22 mouse cellular contexts compared by ENCODE assay signal in genomic region chr10:110085903-110086302, GRCm38 (mm10).
DNase-seq lines count a peak whose midpoint lies in the region; ATAC-seq lines count a peak whose summit lies in the region.
"Had no signal": no experiment of that assay in that cellular context is flagged by ENCODE, and none has a peak within 500 bp of the region (broad histone marks: within the 10 kb centered on the region; RNA-seq: fewer than 3 reads in every experiment).

No protein-coding gene starts in this region.

- H3K4me2 ChIP-seq in kidney, embryonic 15.5 days: no peak overlapping the region
- no peak overlapping the region for H3K4me2 ChIP-seq in liver, embryonic 11.5 days
- no peak overlapping the region for H3K4me2 ChIP-seq in liver, embryonic 12.5 days
- H3K4me2 ChIP-seq: heart, embryonic 11.5 days; midbrain, embryonic 11.5 days; stomach, embryonic 15.5 days had no signal

- no peak overlapping the region for H3K4me3 ChIP-seq in kidney, embryonic 15.5 days (replicated peaks)
- H3K4me3 ChIP-seq in liver, embryonic 11.5 days (ENCODE audit: low read depth, low read length): no peak overlapping the region
- H3K4me3 ChIP-seq in liver, embryonic 12.5 days: no peak overlapping the region
- H3K4me3 ChIP-seq: left cerebral cortex, adult 2 months; limb, embryonic 10.5 days; stomach, embryonic 15.5 days had no signal

- H3K27me3 ChIP-seq in kidney, embryonic 15.5 days: no peaks in the 10 kb centered on the region
- H3K27me3 ChIP-seq in liver, embryonic 11.5 days (replicated peaks; ENCODE audit: control insufficient read depth, insufficient read depth, low read length): no peaks in the 10 kb centered on the region
- H3K27me3 ChIP-seq in liver, embryonic 12.5 days (replicated peaks): no peaks in the 10 kb centered on the region
- H3K27me3 ChIP-seq: stomach, embryonic 15.5 days had no signal

- no peak overlapping the region for H3K27ac ChIP-seq in kidney, embryonic 15.5 days
- H3K27ac ChIP-seq in liver, embryonic 11.5 days (ENCODE audit: low read depth, low read length): no peak overlapping the region
- no peak overlapping the region for H3K27ac ChIP-seq in liver, embryonic 12.5 days
- H3K27ac ChIP-seq: left cerebral cortex, adult 2 months; limb, embryonic 10.5 days; macrophage; stomach, embryonic 15.5 days had no signal

- H3K9me3 ChIP-seq in kidney, embryonic 15.5 days (replicated peaks): no peaks in the 10 kb centered on the region
- no peaks in the 10 kb centered on the region for H3K9me3 ChIP-seq in liver, embryonic 11.5 days (ENCODE audit: control insufficient read depth, low read length)
- H3K9me3 ChIP-seq in liver, embryonic 12.5 days (replicated peaks): no peaks in the 10 kb centered on the region
- H3K9me3 ChIP-seq: limb, embryonic 10.5 days; stomach, embryonic 15.5 days had no signal

- H3K4me1 ChIP-seq in kidney, embryonic 15.5 days: no peaks in the 10 kb centered on the region
- no peaks in the 10 kb centered on the region for H3K4me1 ChIP-seq in liver, embryonic 11.5 days (replicated peaks; ENCODE audit: control insufficient read depth, insufficient read depth, low read length)
- H3K4me1 ChIP-seq in liver, embryonic 12.5 days: no peaks in the 10 kb centered on the region
- H3K4me1 ChIP-seq: limb, embryonic 10.5 days; stomach, embryonic 15.5 days had no signal

- WGBS in kidney, embryonic 15.5 days: 70% methylated on average over 1 of the region's 1 CpGs
- WGBS in liver, embryonic 11.5 days: 75% methylated on average over 1 of the region's 1 CpGs
- 75% methylated on average over 1 of the region's 1 CpGs for WGBS in liver, embryonic 12.5 days (ENCODE audit: insufficient replicate concordance)

- H3K9ac ChIP-seq in kidney, embryonic 15.5 days: no peak overlapping the region
- no peak overlapping the region for H3K9ac ChIP-seq in liver, embryonic 11.5 days (ENCODE audit: low read depth, low read length)
- no peak overlapping the region for H3K9ac ChIP-seq in liver, embryonic 12.5 days
- H3K9ac ChIP-seq: liver, postnatal 0 days; stomach, embryonic 15.5 days had no signal

- peak; percentile 19 for DNase-seq in adrenal gland, postnatal 14 days
- DNase-seq in adrenal gland, adult (ENCODE audit: inconsistent age in 2 of 2, low spot score in 1 of 2): no peak
- no peak for DNase-seq in kidney, postnatal 10 days
- peak; percentile 26 for DNase-seq in adipocyte (ENCODE audit: low spot score)
- no peak for DNase-seq in liver, embryonic 11.5 days (ENCODE audit: low spot score)
- DNase-seq: heart, adult 11 months; thymus, postnatal 25 days had no signal

- ATAC-seq in kidney, embryonic 15.5 days (replicated peaks; ENCODE audit: low FRiP score): 0 out of 2 replicates have a peak, but pooled peaks have one; percentile 66
- no peak for ATAC-seq in liver, embryonic 11.5 days (replicated peaks; ENCODE audit: low FRiP score)
- ATAC-seq in liver, embryonic 12.5 days: no peak
- ATAC-seq: activated CD4-positive, CD25-positive, alpha-beta regulatory T cell, adult 4 months; forebrain, embryonic 14.5 days; inflammation-experienced regulatory T-cells, adult 6 months; liver, postnatal 0 days; lung, postnatal 0 days; Patski had no signal

- no peaks in the 10 kb centered on the region for H3K36me3 ChIP-seq in kidney, embryonic 15.5 days
- no peaks in the 10 kb centered on the region for H3K36me3 ChIP-seq in liver, embryonic 11.5 days (ENCODE audit: control insufficient read depth, insufficient read depth, low read length)
- no peaks in the 10 kb centered on the region for H3K36me3 ChIP-seq in liver, embryonic 12.5 days
- H3K36me3 ChIP-seq: G1E; limb, embryonic 10.5 days; stomach, embryonic 15.5 days had no signal

Comparison
In these comparisons a context has a peak if more than half of its experiments do, and no peak if none do; other contexts are left out.
1. DNase-seq: peak in adrenal gland, postnatal 14 days (single experiment) and adipocyte (single experiment); none in adrenal gland, adult (0 of 2), kidney, postnatal 10 days (single experiment) and liver, embryonic 11.5 days (single experiment).